Mouse (Mus musculus) skeletal muscle tissue, adult 2 months (tissue): ENCODE results near the gene Immp2l.

ENCODE experiments used
- DNase-seq: peaks from one replicate; pipeline ENCODE4 v3.0.0-alpha.2; 2012; ENCODE audit warnings: low read depth, low spot score

Gene Immp2l

GRCm38 (mm10) chr12:41047085-41047766, 23.3 kb downstream of the Immp2l start:
- no peak for DNase-seq

- DNase-seq = no peak
Measured at GRCm38 (mm10) chr12:41050945-41051344, 27.1 kb downstream of the Immp2l start.

DNA sequence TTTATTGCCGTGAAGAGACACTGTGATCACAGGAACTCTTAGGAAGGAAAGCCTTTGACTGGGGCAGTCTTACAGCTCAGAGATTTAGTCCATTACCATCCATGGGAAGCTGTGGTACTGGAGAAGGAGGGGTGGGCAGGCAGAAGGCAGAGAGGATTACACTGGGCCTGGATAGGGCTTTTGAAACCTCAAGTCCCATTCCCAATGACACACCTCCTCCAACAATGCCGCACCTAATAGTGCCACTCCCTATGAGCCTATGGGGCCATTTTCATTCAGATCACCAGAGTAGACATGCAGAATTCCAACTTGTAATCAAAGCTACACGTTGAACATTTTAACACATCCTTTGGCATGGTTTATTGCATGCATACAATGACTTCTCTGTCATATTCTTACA, 29.0 kb downstream of the Immp2l start:
- DNase-seq = no peak

GRCm38 (mm10) chr12:41054006-41054791, 30.3 kb downstream of the Immp2l start:
- no peak for DNase-seq

DNA sequence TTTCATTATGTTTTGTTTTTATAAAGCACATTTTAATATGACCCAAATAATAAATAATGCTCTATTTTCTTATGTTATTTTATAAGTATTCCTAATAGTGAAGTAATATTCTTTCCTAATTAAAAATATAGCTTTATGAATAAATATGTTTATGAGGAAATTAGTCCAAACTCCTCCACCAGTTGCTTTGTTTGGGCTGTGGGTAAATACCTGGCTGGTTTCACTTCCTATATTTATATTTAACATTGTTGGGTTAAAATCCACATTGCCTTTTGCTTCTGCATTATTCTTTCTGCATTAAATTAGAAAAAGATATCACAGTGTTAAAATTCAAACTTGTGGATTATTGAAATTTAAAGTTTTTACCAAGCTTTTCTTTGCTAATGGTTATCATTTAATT, 32.1 kb downstream of the Immp2l start:
- no peak for DNase-seq

GRCm38 (mm10) chr12:41063281-41063680, 39.4 kb downstream of the Immp2l start:
- no peak for DNase-seq

- DNase-seq = no peak
Measured at GRCm38 (mm10) chr12:41081843-41082242, 58.0 kb downstream of the Immp2l start.

- DNase-seq = no peak
Measured at GRCm38 (mm10) chr12:41084370-41085089, 60.6 kb downstream of the Immp2l start.

DNA sequence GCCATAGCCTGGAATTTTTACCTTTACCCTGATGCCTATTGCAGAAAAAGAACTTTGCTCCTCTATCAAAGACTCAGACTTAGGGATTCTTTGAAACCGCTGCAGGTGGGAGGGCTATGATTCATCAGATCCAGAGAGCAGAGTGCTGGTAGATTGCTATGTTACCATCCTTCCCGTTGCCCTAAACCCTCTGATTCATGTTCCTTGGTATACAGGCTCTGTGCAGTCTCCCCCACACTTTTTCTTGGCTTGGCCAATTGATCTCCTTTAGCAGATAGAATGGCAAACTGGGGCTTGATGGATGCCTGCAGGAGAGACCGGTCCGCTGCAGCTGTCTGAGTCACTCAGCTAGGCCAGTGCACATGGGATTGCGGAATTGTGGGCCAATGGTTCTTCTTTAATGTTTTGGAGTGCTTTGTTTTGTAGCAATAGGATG, 66.1 kb downstream of the Immp2l start:
- DNase-seq = no peak

GRCm38 (mm10) chr12:41090771-41091170, 66.9 kb downstream of the Immp2l start:
- no peak for DNase-seq

GRCm38 (mm10) chr12:41091316-41091715, 67.4 kb downstream of the Immp2l start:
- no peak for DNase-seq

GRCm38 (mm10) chr12:41096045-41096444, 72.2 kb downstream of the Immp2l start:
- no peak for DNase-seq

DNA sequence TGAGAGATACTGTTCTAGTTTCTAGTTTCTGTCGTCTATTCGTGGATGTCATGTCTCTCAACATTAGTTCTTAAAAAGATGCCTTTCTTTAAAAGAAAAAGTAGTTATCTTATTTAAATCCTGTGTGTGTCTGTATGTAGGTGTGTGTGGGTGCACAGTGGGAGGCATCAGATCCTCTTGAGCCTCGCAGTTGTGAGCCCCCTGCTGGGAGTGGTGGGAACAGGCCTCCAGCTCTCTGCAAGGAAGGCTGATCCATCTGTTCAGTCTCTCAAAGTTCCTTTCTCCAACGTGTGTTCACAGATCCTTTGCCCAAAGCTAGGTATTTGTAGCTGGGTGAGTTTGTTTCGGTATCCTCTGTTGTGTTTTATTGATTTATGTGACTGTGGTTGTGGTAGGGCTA, 73.5 kb downstream of the Immp2l start:
- no peak for DNase-seq

DNA sequence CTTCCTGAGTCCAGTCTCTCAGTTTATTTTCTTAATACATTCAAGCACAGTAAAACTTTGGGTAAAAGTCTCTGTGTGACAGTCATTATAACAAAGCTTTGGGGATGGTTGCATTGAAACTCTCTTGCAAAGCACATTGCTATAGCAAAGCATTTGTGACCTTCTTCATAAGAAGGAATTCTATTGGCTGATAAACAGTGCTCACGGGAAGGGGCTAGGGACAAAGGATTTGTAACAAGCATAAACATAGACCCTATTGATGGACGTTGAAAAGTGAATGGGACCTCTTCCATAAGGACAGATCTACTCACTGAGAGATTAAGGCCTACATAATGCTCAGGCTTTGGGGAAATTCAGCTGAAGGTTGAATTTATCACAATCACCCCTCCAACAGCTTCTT, 85.1 kb downstream of the Immp2l start:
- DNase-seq = no peak

GRCm38 (mm10) chr12:41111456-41111855, 87.6 kb downstream of the Immp2l start:
- no peak for DNase-seq

DNA sequence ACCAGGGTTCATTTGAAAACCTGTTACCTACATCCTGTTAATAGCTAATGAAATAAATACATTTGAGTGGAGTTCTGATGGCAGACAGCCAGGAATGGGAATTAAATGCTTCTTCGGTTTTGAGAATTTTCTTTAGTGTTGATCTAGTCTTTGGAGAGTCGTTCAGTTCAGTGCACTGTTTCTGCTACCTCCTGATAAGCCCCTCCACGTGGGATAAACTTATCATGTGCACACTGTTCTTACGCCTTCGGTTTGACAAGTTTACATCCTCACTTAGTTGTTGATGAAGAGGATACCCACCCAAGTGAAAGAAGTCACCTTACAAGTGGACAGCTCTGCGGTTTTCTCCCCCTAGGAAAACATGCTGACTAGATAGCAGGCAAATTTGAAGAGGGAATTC, 88.2 kb downstream of the Immp2l start:
- DNase-seq = no peak

DNA sequence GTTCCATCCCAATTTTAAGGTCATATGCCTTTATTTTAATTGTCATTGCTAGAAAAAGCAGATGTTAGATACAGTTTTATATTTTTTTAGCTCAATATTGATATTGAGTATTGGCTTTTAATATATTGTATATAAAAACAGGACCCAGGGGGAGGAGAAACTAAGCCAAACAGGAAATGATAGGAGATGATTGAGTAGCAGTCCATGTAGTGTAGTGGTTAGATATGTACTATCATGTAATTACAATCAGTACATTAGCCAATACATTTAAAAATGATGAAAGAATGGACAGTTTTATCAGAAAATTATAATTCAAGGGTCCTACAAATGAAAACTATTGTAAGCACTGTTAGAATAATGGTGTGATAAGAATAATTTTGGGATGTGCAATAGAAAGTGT, 94.5 kb downstream of the Immp2l start:
- no peak for DNase-seq

DNA sequence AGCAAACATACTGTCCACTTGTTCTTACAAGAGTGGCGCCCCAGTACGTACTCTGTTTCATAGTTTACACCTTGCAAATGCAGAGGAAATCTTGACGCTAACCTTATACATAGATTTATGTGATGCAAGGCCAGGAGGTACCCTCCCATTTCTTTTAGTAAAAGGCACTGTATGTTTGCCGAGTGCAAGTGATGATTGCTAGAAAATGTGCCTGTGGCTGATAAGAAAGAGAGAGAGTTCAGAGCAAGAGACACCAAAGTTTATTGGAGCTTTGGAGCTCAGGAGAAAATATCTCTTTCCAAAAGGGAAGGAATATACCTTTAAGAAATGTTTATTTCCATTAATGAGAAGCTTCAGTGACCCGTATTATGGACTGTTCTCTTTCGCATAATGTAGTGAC, 95.8 kb downstream of the Immp2l start:
- DNase-seq = no peak

DNA sequence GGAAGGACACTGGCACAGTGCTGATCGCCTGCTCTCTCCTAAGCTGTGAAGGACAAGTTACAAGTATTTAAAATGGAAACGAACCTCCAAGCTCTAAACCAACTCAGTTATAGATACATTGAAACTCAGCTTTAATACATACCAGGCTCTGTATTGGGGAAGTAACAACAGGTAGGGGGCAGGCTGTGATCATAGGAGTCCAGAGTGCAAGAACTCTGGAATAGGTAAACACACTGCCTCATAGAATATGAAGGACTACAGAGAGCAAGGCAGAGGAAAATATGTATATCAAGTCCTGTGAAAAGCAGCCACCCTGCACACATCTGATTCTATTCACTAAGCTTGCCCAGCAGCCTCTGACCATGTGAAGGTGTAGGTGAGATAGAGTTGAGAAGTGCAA, 99.3 kb downstream of the Immp2l start:
- no peak for DNase-seq

DNA sequence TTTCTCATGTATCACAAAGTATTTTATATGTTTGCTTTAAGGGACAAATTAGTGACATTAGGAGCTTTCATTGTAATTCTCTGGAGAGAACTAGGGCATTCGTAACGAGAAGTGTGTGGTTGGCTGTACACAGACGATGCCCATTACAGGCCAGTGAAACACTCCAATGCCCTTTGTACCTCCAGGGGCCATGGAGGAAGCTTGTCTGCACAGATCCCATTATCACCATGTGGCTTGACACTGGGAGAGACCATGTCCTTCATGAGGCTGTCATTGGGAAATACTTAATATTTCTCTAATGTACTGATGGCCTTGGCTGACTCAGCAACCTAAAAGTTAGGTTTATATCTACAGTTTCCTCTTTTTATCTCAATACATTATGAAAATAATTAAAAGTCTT, 111.0 kb downstream of the Immp2l start:
- DNase-seq = no peak

GRCm38 (mm10) chr12:41159543-41159942, 135.7 kb downstream of the Immp2l start:
- no peak for DNase-seq

- no peak for DNase-seq
Measured at GRCm38 (mm10) chr12:41167802-41168201, 143.9 kb downstream of the Immp2l start.

GRCm38 (mm10) chr12:41170051-41170450, 146.2 kb downstream of the Immp2l start:
- no peak for DNase-seq
